Mouse (Mus musculus): ENCODE measurements around the gene Gpr26. TPM values are rescaled to one million over a fixed set of nuclear protein-coding genes. Genes with fewer than 3 reads are reported as not detected.

Gpr26 gene
- total and polyA plus RNA-seq, 3 experiments, result not detected

GRCm38 (mm10) chr7:131989056-131989455, 22.8 kb downstream of the Gpr26 start:
- H3K27ac ChIP-seq, result no peak overlapping the region

DNA sequence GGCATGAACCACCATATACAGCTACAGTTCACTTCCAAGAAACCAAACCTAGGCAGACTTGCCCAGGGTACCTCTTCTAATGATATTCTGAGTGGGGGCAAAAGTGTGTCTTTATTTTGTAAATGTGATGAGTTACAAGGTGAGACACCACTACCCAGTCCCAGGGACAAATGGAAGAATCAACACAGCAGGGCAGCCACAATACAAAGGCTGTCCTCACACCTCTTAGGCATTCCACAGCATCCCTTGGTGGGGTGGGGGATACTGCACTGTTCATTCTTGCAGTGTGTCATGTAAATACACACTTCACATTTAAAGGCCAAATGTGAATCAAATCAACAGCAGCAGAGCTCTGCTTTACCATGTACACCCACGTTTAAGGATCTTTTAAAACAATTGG, 26.0 kb downstream of the Gpr26 start:
- H3K79me2 ChIP-seq (replicated peaks; ENCODE audit: control insufficient read depth, insufficient read depth, low read length), result no peaks in the 10 kb centered on the region
- H3K9ac ChIP-seq (ENCODE audit: low read depth, low read length), result no peak overlapping the region
- H3K4me1 ChIP-seq (ENCODE audit: control insufficient read depth, insufficient read depth, low read length), result no peaks in the 10 kb centered on the region
- 36% methylated on average over 1 of the region's 1 CpGs for WGBS
- no peak for TF ChIP-seq EP300 (IDR thresholded peaks at IDR 0.05; ENCODE audit: insufficient read depth, low read depth, low read length)
- no peak for TF ChIP-seq CTCF (IDR thresholded peaks at IDR 0.05)
- TF ChIP-seq POLR2A (IDR thresholded peaks at IDR 0.05; ENCODE audit: insufficient read depth, low read depth, low read length), result no peak
- no peaks in the 10 kb centered on the region for H3K36me3 ChIP-seq (ENCODE audit: control insufficient read depth, insufficient read depth, low read length)
- no peaks in the 10 kb centered on the region for H3K27me3 ChIP-seq (ENCODE audit: control insufficient read depth, insufficient read depth, low read length)
- H3K27ac ChIP-seq, result no peak overlapping the region
- no peak overlapping the region for H3K4me3 ChIP-seq
- intact Hi-C loops (cut with DNase I), result no loop called here
- no peak for DNase-seq

More at GRCm38 (mm10) chr7:131989056-131989455, 22.8 kb downstream of the Gpr26 start:
- Histone ChIP-seq H3K4me1 (ENCODE audit: control insufficient read depth, insufficient read depth, low read length) (no peaks in the 10 kb centered on the region), H3K79me2 (replicated peaks; ENCODE audit: control insufficient read depth, insufficient read depth, low read length) (no peaks in the 10 kb centered on the region), H3K27me3 (ENCODE audit: control insufficient read depth, insufficient read depth, low read length) (no peaks in the 10 kb centered on the region), H3K9ac (ENCODE audit: low read depth, low read length) (no peak overlapping the region), H3K36me3 (ENCODE audit: control insufficient read depth, insufficient read depth, low read length) (no peaks in the 10 kb centered on the region), H3K4me3 (no peak overlapping the region)
- TF ChIP-seq POLR2A (IDR thresholded peaks at IDR 0.05; ENCODE audit: insufficient read depth, low read depth, low read length) (no peak), CTCF (IDR thresholded peaks at IDR 0.05) (no peak), EP300 (IDR thresholded peaks at IDR 0.05; ENCODE audit: insufficient read depth, low read depth, low read length) (no peak)
- DNase-seq, result no peak
- 12% methylated on average over 6 of the region's 6 CpGs for WGBS
- intact Hi-C loops (cut with DNase I), result no loop called here

DNA sequence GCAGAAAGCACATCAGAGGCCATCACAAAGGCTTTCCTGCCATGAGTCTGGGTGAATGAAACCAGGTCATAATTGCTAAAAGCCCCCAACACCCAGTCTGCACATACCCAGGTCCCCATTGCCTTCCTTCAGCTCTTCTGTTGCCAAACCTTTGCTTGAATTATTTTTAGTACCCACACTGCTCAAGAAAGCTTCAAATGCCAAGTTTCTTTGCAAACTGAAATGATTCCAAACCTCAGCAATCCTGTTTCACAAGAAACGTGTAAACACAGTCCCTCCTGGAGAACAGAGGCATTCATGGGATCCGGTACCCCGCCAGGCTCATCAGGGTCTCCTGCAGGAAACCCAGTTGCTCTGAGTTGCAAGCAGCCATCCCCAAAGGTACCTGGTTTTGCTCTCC, 26.6 kb downstream of the Gpr26 start:
- Histone ChIP-seq H3K27ac (no peak overlapping the region), H3K9ac (ENCODE audit: low read depth, low read length) (no peak overlapping the region), H3K36me3 (ENCODE audit: control insufficient read depth, insufficient read depth, low read length) (no peaks in the 10 kb centered on the region), H3K27me3 (ENCODE audit: control insufficient read depth, insufficient read depth, low read length) (no peaks in the 10 kb centered on the region), H3K4me3 (no peak overlapping the region), H3K4me1 (ENCODE audit: control insufficient read depth, insufficient read depth, low read length) (no peaks in the 10 kb centered on the region), H3K79me2 (replicated peaks; ENCODE audit: control insufficient read depth, insufficient read depth, low read length) (no peaks in the 10 kb centered on the region)
- intact Hi-C loops (cut with DNase I), result no loop called here
- no peak for DNase-seq
- 62% methylated on average over 3 of the region's 3 CpGs for WGBS
- TF ChIP-seq EP300 (IDR thresholded peaks at IDR 0.05; ENCODE audit: insufficient read depth, low read depth, low read length) (no peak), CTCF (IDR thresholded peaks at IDR 0.05) (no peak), POLR2A (IDR thresholded peaks at IDR 0.05; ENCODE audit: insufficient read depth, low read depth, low read length) (no peak)

DNA sequence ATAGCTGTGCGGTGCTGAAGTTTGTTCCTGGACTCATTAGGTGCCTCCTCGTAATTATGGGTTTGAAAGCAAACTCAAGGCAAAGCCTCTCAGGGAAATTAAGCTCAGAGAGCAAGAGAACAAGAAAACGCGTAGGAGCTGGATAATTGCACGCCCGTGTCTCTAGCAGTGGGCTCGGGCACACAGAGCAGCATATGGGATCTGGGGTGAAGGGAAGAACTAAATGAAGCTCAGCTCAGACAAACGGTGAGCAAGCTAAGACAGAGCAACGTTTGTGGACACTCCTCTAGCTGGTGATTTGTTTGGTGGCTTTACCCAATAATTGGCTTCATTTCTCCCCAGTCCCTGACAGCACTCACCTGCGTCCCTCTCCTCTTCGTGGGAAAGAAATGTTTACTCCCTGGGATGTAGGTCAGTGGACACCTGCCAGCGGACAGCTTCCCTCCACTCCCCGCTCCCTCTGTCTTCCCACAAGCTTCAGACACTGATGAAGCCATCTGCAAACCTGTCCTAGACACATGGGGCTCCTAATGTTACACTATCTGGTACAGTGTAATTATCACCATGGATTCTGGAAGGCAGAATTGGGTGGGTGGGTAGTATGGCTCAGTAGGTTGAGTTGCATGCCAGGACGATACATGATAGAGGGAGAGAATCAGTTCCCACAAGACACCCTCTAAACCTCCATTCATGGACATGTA, 39.9 kb downstream of the Gpr26 start:
- H3K4me3 ChIP-seq, result no peak overlapping the region
- H3K9ac ChIP-seq (ENCODE audit: low read depth, low read length), result no peak overlapping the region
- no peaks in the 10 kb centered on the region for H3K27me3 ChIP-seq (ENCODE audit: control insufficient read depth, insufficient read depth, low read length)
- intact Hi-C loops (cut with DNase I), result no loop called here
- H3K4me1 ChIP-seq (ENCODE audit: control insufficient read depth, insufficient read depth, low read length), result no peaks in the 10 kb centered on the region
- no peak for DNase-seq
- 79% methylated on average over 14 of the region's 14 CpGs for WGBS
- H3K36me3 ChIP-seq (ENCODE audit: control insufficient read depth, insufficient read depth, low read length), result no peaks in the 10 kb centered on the region
- TF ChIP-seq POLR2A (IDR thresholded peaks at IDR 0.05; ENCODE audit: insufficient read depth, low read depth, low read length) (no peak), EP300 (IDR thresholded peaks at IDR 0.05; ENCODE audit: insufficient read depth, low read depth, low read length) (no peak), CTCF (IDR thresholded peaks at IDR 0.05) (no peak)
- H3K79me2 ChIP-seq (replicated peaks; ENCODE audit: control insufficient read depth, insufficient read depth, low read length), result no peaks in the 10 kb centered on the region
- H3K27ac ChIP-seq, result no peak overlapping the region

DNA sequence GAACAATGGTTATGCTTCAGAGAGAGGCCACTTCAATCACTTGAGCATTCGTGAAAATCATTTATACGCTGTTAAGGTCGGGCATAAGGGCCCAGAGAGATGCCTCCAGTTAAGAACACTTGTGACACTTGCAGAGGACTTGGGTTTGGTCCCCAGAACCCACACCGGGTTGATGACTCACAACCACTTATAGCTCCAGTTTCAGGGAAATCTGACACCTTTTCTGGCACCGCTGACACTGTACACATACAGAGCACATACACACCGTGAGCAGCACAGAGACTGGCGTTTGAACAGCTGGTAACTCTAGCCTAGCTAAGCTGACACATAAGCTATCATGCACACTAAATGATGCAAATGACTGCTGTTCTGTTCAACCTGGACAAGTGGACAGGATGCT, 42.7 kb downstream of the Gpr26 start:
- no peak for DNase-seq
- intact Hi-C loops (cut with DNase I), result no loop called here

GRCm38 (mm10) chr7:132012969-132013679, 46.9 kb downstream of the Gpr26 start:
- no peaks in the 10 kb centered on the region for H3K36me3 ChIP-seq (ENCODE audit: control insufficient read depth, insufficient read depth, low read length)
- 13% methylated on average over 1 of the region's 1 CpGs for WGBS
- no peaks in the 10 kb centered on the region for H3K4me1 ChIP-seq (ENCODE audit: control insufficient read depth, insufficient read depth, low read length)
- H3K9ac ChIP-seq (ENCODE audit: low read depth, low read length), result no peak overlapping the region
- no peak overlapping the region for H3K27ac ChIP-seq
- H3K79me2 ChIP-seq (replicated peaks; ENCODE audit: control insufficient read depth, insufficient read depth, low read length), result no peaks in the 10 kb centered on the region
- no peak overlapping the region for H3K4me3 ChIP-seq
- DNase-seq, result no peak
- intact Hi-C loops (cut with DNase I), result no loop called here
- H3K27me3 ChIP-seq (ENCODE audit: control insufficient read depth, insufficient read depth, low read length), result no peaks in the 10 kb centered on the region; the same call in 1 of the 2 replicates
- no peak for TF ChIP-seq POLR2A (IDR thresholded peaks at IDR 0.05; ENCODE audit: insufficient read depth, low read depth, low read length)
- no peak for TF ChIP-seq EP300 (IDR thresholded peaks at IDR 0.05; ENCODE audit: insufficient read depth, low read depth, low read length)
- TF ChIP-seq CTCF (IDR thresholded peaks at IDR 0.05), result no peak

More for the DNA sequence above, 42.7 kb downstream of the Gpr26 start:
- Histone ChIP-seq H3K27ac (no peak overlapping the region), H3K79me2 (replicated peaks; ENCODE audit: control insufficient read depth, insufficient read depth, low read length) (no peaks in the 10 kb centered on the region), H3K4me1 (ENCODE audit: control insufficient read depth, insufficient read depth, low read length) (no peaks in the 10 kb centered on the region), H3K4me3 (no peak overlapping the region), H3K27me3 (ENCODE audit: control insufficient read depth, insufficient read depth, low read length) (no peaks in the 10 kb centered on the region), H3K9ac (ENCODE audit: low read depth, low read length) (no peak overlapping the region), H3K36me3 (ENCODE audit: control insufficient read depth, insufficient read depth, low read length) (no peaks in the 10 kb centered on the region)
- TF ChIP-seq EP300 (IDR thresholded peaks at IDR 0.05; ENCODE audit: insufficient read depth, low read depth, low read length) (no peak), CTCF (IDR thresholded peaks at IDR 0.05) (no peak), POLR2A (IDR thresholded peaks at IDR 0.05; ENCODE audit: insufficient read depth, low read depth, low read length) (no peak)
- WGBS, result 78% methylated on average over 7 of the region's 7 CpGs

Measured in heart, adult 2 months (tissue).